Mouse (Mus musculus) liver, embryonic 14.5 days (tissue): ENCODE results near the gene Gpr19. TPM values are rescaled to one million over a fixed set of nuclear protein-coding genes. Genes with fewer than 3 reads are reported as not detected.

ENCODE experiments used
- ATAC-seq: fragments of 200-750 bp; cut with Nextera tagmentation; 2 replicates; pipeline ENCODE4 v1.8.0; 2017; ENCODE audit warnings: moderate number of reproducible peaks, mild to moderate bottlenecking, moderate library complexity; ENCODE audit not compliant: insufficient read depth
- DNase-seq, 3 experiments: peaks; one replicate each; pipeline ENCODE4 v3.0.0-alpha.2; 2012 to 2013; ENCODE audit warnings: low read depth in 3 of 3, low spot score in 3 of 3
- H3K27ac ChIP-seq: fragments of 300-500 bp; sonication (generic); 2 replicates; pipeline ENCODE4 v1.5.1; 2014; ENCODE audit warnings: moderate library complexity, mild to moderate bottlenecking, control low read depth, inconsistent platforms
- H3K27me3 ChIP-seq: fragments of 300-500 bp; sonication (generic); 2 replicates; pipeline ENCODE4 v1.6.1; 2014; ENCODE audit warnings: mild to moderate bottlenecking, low read length, moderate library complexity; ENCODE audit not compliant: control insufficient read depth, insufficient read depth
- H3K36me3 ChIP-seq: fragments of 300-500 bp; sonication (generic); replicated peaks from 2 replicates; pipeline ENCODE4 v1.6.1; 2014; ENCODE audit warnings: low read depth; ENCODE audit not compliant: control insufficient read depth, insufficient read depth
- H3K4me1 ChIP-seq, 2 experiments: fragments of 200-500 bp in 1 of 2; fragments of 300-500 bp in 1 of 2; sonication (generic) in 1 of 2; replicated peaks; 2 replicates each; pipeline ENCODE4 v1.6.1; 2012 to 2014; ENCODE audit warnings: antibody characterized with exemption in 1 of 2, inconsistent platforms in 1 of 2, low read length in 1 of 2; ENCODE audit not compliant: control insufficient read depth in 2 of 2, insufficient read depth in 2 of 2
- H3K4me2 ChIP-seq: fragments of 300-500 bp; sonication (generic); 2 replicates; pipeline ENCODE4 v1.6.1; 2014; ENCODE audit warnings: low read depth, mild to moderate bottlenecking, control low read depth, moderate library complexity
- H3K4me3 ChIP-seq, 2 experiments: fragments of 200-500 bp in 1 of 2; fragments of 300-500 bp in 1 of 2; sonication (generic) in 1 of 2; 2 replicates each; pipeline ENCODE4 v1.5.1; 2012 to 2014; ENCODE audit warnings: low read depth in 2 of 2, low read length in 2 of 2, mild to moderate bottlenecking in 2 of 2, control low read depth in 1 of 2, inconsistent platforms in 1 of 2, moderate library complexity in 1 of 2; ENCODE audit not compliant: insufficient read depth in 1 of 2
- H3K9ac ChIP-seq: fragments of 300-500 bp; sonication (generic); replicated peaks from 2 replicates; pipeline ENCODE4 v1.6.1; 2014; ENCODE audit warnings: mild to moderate bottlenecking, control low read depth, moderate library complexity
- H3K9me3 ChIP-seq: fragments of 300-500 bp; sonication (generic); 2 replicates; pipeline ENCODE4 v1.6.1; 2016; ENCODE audit warnings: low read length, mixed read lengths; ENCODE audit not compliant: control insufficient read depth
- CTCF ChIP-seq: IDR thresholded peaks from 2 replicates; pipeline ENCODE4 v1.5.1; 2016; ENCODE audit warnings: antibody characterized with exemption, low read depth, control low read depth
- EP300 ChIP-seq: IDR thresholded peaks from 2 replicates; pipeline ENCODE4 v1.6.1; 2016; ENCODE audit warnings: antibody characterized with exemption, low read depth
- WGBS: fragments of 180-500 bp; shearing (Covaris S2); extraction: QIAGEN DNeasy Blood & Tissue Kit; methylation state at CpG from one replicate; pipeline ENCODE4 v1.1.7; 2014; ENCODE audit not compliant: insufficient replicate concordance; 5-methylcytosine and 5-hydroxymethylcytosine counted together
- polyA plus RNA-seq, 2 experiments: library from polyadenylated mRNA; depleted of rRNA in 1 of 2; stranded (reverse) in 1 of 2; unstranded in 1 of 2; fragments of >200 nt; fragmentation: Nextera tagmentation in 1 of 2; extraction: Ambion mirVana in 1 of 2; gene quantifications; 2 replicates each; pipeline versions ENCODE4 v1.2.1 to v1.2.3; 2012 to 2014

Gene Gpr19
- polyA plus RNA-seq, 2 experiments = 4.4 TPM

GRCm38 (mm10) chr6:134820411-134820810 is 78.0 kb downstream of the Gpr19 start:
- no peaks in the 10 kb centered on the region for H3K4me1 ChIP-seq

GRCm38 (mm10) chr6:134819741-134820140 is 78.6 kb downstream of the Gpr19 start:
- H3K9ac ChIP-seq = no peak overlapping the region
- TF ChIP-seq EP300 (no peak), CTCF (no peak)
- 46% methylated on average over 5 of the region's 5 CpGs for WGBS
- H3K4me2 ChIP-seq = no peak overlapping the region
- ATAC-seq = no peak
- DNase-seq = no peak
- no peak overlapping the region for H3K4me3 ChIP-seq
- no peaks in the 10 kb centered on the region for H3K9me3 ChIP-seq
- no peaks in the 10 kb centered on the region for H3K36me3 ChIP-seq
- H3K27me3 ChIP-seq = no peaks in the 10 kb centered on the region
- no peak overlapping the region for H3K27ac ChIP-seq
- no peaks in the 10 kb centered on the region for H3K4me1 ChIP-seq

More at GRCm38 (mm10) chr6:134820411-134820810, 78.0 kb downstream of the Gpr19 start:
- ATAC-seq (no peak), DNase-seq (no peak)
- Histone ChIP-seq H3K9ac (no peak overlapping the region), H3K4me3 (no peak overlapping the region), H3K36me3 (no peaks in the 10 kb centered on the region), H3K9me3 (no peaks in the 10 kb centered on the region), H3K27me3 (no peaks in the 10 kb centered on the region), H3K27ac (no peak overlapping the region), H3K4me2 (no peak overlapping the region)
- 51% methylated on average over 6 of the region's 6 CpGs for WGBS
- TF ChIP-seq EP300 (no peak), CTCF (no peak)

Other genes with a start within 250 kb of the Gpr19 start
- gene Dusp16, start 106.0 kb downstream of the Gpr19 start, polyA plus RNA-seq (2012; rRNA removed) = 2.6 and 3.7 TPM in 2 replicates
- gene Dusp16, start 106.0 kb downstream of the Gpr19 start, polyA plus RNA-seq (2014; fragmentation: Nextera tagmentation; extraction: Ambion mirVana) = 4.1 and 5.4 TPM in 2 replicates
- gene Crebl2, start 68.4 kb downstream of the Gpr19 start, polyA plus RNA-seq (2012; rRNA removed) = 2.3 and 2.9 TPM in 2 replicates
- gene Crebl2, start 68.4 kb downstream of the Gpr19 start, polyA plus RNA-seq (2014; fragmentation: Nextera tagmentation; extraction: Ambion mirVana) = 1.1 and 1.6 TPM in 2 replicates
- gene Cdkn1b, start 21.8 kb upstream of the Gpr19 start, polyA plus RNA-seq (2012; rRNA removed) = 8.4 and 12.2 TPM in 2 replicates
- 11.7 and 12.6 TPM in 2 replicates for gene Cdkn1b, start 21.8 kb upstream of the Gpr19 start, polyA plus RNA-seq (2014; fragmentation: Nextera tagmentation; extraction: Ambion mirVana)
- 0.78 and 0.95 TPM in 2 replicates for gene Apold1, start 83.1 kb upstream of the Gpr19 start, polyA plus RNA-seq (2012; rRNA removed)
- 1.6 and 2.2 TPM in 2 replicates for gene Apold1, start 83.1 kb upstream of the Gpr19 start, polyA plus RNA-seq (2014; fragmentation: Nextera tagmentation; extraction: Ambion mirVana)
- gene Ddx47, start 113.0 kb upstream of the Gpr19 start, polyA plus RNA-seq (2012; rRNA removed) = 29.7 and 45.5 TPM in 2 replicates
- gene Ddx47, start 113.0 kb upstream of the Gpr19 start, polyA plus RNA-seq (2014; fragmentation: Nextera tagmentation; extraction: Ambion mirVana) = 50.7 and 53.7 TPM in 2 replicates
- gene Gprc5a, start 167.1 kb upstream of the Gpr19 start, polyA plus RNA-seq (2012; rRNA removed) = 0.12 and 0.15 TPM in 2 replicates
- 0.16 and 0.25 TPM in 2 replicates for gene Gprc5a, start 167.1 kb upstream of the Gpr19 start, polyA plus RNA-seq (2014; fragmentation: Nextera tagmentation; extraction: Ambion mirVana)
- 0.28 and 0.41 TPM in 2 replicates for gene Gprc5d, start 219.7 kb upstream of the Gpr19 start, polyA plus RNA-seq (2012; rRNA removed)
- gene Gprc5d, start 219.7 kb upstream of the Gpr19 start, polyA plus RNA-seq (2014; fragmentation: Nextera tagmentation; extraction: Ambion mirVana) = not detected in 2 replicates